Mouse (Mus musculus) bone marrow macrophage, adult 2 months (primary cell): Measurements from ENCODE around the gene Fut11.

Source experiments
- CTCF ChIP-seq: IDR thresholded peaks from 2 replicates; pipeline ENCODE4 v1.5.1; 2012; ENCODE audit warnings: low read depth, mild to moderate bottlenecking, low read length, moderate library complexity
- POLR2A ChIP-seq: IDR thresholded peaks from 2 replicates; pipeline ENCODE4 v1.6.1; 2012; ENCODE audit warnings: mild to moderate bottlenecking, low read depth, low read length, borderline replicate concordance

- TF ChIP-seq CTCF (0 out of 2 replicates have a peak, but pooled peaks have one; percentile 19), POLR2A (no peak)
These were observed 42.5 kb downstream of the Fut11 start for GRCm38 (mm10) chr14:20737306-20737705.
